Mouse (Mus musculus) myocyte (in vitro differentiated cells): ENCODE data around the gene Gm7073.

Experiments
- POLR2A ChIP-seq: IDR thresholded peaks from one replicate; pipeline ENCODE4 v1.6.1; 2011; ENCODE audit warnings: low read depth, mild to moderate bottlenecking, control low read depth, moderate library complexity; ENCODE audit not compliant: insufficient read length
- REST ChIP-seq: IDR thresholded peaks from one replicate; pipeline ENCODE4 v1.6.1; 2011; ENCODE audit warnings: mild to moderate bottlenecking, control low read depth, moderate library complexity; ENCODE audit not compliant: insufficient read depth, insufficient read length

DNA sequence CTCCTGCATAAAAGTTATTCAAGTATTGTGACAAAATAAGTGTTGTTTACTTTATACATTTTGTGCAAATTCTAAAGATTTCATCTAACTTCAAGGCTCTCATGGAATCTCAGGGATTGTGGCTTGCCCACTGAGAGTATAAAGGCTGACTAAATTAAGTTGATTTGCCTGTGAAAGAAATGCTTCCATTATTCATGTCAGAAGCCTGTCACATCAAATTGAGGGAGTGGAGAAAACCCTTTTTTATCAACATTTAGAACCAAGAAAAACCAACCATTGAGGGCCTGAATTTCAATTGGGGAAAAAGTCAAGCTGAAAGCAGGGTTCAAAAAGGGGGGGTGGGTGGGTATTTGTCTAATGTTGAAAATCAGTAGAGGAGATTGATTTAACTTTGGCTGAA is 30.0 kb upstream of the Gm7073 start:
- TF ChIP-seq POLR2A (no peak), REST (no peak)
